Mouse (Mus musculus): Measurements from ENCODE around the gene C5ar1. TPM values are rescaled to one million over a fixed set of nuclear protein-coding genes. Genes with fewer than 3 reads are reported as not detected.

The C5ar1 gene
- polyA plus RNA-seq, 1 experiment from 2014 or later: 0.76 TPM

DNA sequence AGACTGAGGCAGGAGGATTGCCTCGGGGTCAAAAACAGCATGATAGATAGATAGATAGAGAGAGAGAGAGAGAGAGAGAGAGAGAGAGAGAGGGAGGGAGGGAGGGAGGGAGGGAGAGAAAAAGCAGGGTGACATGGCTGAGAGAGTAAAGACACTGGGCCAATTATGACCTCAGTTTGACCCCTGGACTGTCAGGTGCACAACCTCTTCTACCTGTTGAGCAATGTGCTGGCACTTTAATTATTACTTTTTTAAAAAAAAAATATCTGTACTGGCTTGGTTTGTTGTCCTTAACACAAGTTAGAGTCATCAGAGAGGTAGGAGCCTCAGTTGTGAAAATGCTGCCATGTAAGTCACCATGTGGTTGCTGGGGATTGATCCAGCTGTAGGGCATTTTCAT is 28.5 kb upstream of the C5ar1 start:
- Histone ChIP-seq H3K4me1 (peaks cover 16% of the 10 kb centered on the region), H3K27ac (no peak overlapping the region), H3K9me3 (replicated peaks) (no peaks in the 10 kb centered on the region), H3K36me3 (peaks cover 16% of the 10 kb centered on the region), H3K4me3 (no peak overlapping the region), H3K27me3 (ENCODE audit: low read depth, poor library complexity, severe bottlenecking) (no peaks in the 10 kb centered on the region)
- WGBS: 68% methylated on average over 1 of the region's 1 CpGs
- no peak for DNase-seq (ENCODE audit: low spot score)

DNA sequence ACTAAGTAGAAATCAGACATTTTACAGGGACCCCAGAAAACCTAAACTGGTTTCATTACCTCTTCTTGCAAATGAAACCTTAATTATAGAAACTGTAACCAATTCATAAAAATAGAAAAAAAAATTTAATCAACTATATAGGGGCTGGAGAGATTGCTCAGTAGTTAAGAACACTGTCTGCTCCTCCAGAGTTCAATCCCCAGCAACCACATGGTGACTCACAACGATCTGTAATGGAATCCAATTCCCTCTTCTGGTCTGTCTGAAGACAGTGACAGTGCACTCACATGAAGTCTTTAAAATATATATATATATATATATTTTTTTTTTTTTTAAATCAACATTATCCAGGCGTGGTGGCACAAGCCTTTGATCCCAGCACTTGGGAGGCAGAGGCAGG is 27.7 kb upstream of the C5ar1 start:
- no peak for DNase-seq (ENCODE audit: low spot score)
- Histone ChIP-seq H3K4me3 (peak overlapping the region; percentile 67), H3K27ac (peak overlapping the region; percentile 96), H3K36me3 (peaks cover 24% of the 10 kb centered on the region), H3K27me3 (ENCODE audit: low read depth, poor library complexity, severe bottlenecking) (no peaks in the 10 kb centered on the region), H3K4me1 (peaks cover 16% of the 10 kb centered on the region), H3K9me3 (replicated peaks) (no peaks in the 10 kb centered on the region)
- 89% methylated on average over 2 of the region's 2 CpGs for WGBS

DNA sequence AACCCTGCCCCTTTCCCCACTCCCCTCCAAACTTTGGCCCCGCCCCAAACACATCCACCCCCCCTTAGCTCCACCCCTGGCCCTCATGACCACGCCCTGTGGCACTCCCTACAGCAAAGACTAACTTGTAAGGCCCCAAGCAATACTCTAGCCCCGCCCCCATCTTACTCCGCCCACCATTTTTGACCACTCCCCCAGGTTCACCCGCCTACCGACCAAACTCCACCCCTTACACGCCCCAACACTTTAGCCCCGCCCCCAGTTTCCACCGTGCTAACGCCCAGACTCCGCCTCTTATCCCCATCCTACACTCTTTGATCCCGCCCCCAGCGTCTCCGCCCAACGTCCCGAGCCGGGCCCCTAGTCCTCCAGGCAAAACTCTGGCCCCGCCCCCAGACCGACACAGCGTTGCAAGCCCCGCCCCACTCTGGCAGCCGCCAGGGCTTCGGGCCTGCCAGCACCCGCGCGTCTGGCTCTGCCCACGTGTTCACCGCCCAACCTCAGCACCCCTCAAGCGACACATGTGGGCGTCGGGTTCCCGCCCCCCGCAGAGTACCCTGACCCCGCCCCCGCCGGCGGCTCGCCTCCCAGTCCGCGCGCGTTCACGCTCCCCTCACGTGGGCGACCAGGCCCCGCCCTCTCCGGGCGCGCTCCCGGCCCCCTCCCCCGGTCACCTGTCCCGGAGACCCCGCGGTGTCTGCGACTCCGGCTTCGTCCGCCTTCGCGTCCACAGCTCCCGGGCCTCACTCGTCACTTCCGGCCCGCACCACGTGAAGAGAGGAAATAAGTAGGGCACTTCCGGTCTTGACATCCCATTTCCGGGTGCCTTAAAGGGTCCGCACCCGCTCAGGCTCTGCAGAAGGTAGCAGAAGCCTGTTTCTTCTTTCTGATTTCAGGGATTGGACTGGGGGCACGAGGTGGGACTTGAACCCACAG is 27.0 kb upstream of the C5ar1 start, which contains the start of gene Ccdc9:
Gene Ccdc9, minus strand, starts transcription at position 770 of the 936 bp plus-strand sequence.
- H3K27me3 ChIP-seq (ENCODE audit: low read depth, poor library complexity, severe bottlenecking): no peaks in the 10 kb centered on the region
- DNase-seq (ENCODE audit: low spot score): peak; percentile 99
- under 1% methylated on average over 70 of the region's 70 CpGs for WGBS
- peak within 1 kb of the TSS; percentile 67 for H3K4me3 ChIP-seq
- peaks cover 16% of the 10 kb centered on the region for H3K4me1 ChIP-seq
- no peaks in the 10 kb centered on the region for H3K9me3 ChIP-seq (replicated peaks)
- peak within 1 kb of the TSS; percentile 96 for H3K27ac ChIP-seq
- H3K36me3 ChIP-seq: peaks cover 31% of the 10 kb centered on the region

DNA sequence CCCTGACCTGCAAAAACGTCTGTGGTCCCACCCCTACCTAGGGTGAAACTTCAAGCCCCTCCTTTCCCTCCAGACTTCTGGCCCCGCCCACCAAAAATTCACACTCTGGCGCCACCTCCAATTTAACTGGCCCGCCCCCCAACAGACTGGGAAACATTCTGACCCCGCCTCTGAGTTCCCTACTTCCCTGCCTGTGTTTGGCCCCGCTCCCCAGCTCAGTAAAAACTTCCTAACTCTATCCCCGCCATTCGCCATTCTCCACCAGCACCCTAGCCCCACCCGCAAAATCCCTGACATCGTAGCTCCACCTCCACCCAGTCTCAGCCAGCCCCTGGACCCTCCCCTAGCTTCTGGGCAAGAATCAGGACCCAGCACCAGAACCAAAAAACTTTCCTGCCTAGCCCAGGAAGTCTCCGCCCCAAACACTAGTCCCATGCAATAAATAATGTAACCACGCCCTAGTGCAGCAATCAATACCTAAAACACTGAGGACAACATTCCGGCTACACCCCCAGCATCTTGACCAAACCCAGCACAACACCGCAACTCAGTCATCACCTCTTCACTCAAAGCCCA is 26.2 kb upstream of the C5ar1 start:
- H3K9me3 ChIP-seq (replicated peaks): no peaks in the 10 kb centered on the region
- 3% methylated on average over 14 of the region's 14 CpGs for WGBS
- H3K4me1 ChIP-seq: peaks cover 16% of the 10 kb centered on the region
- H3K27me3 ChIP-seq (ENCODE audit: low read depth, poor library complexity, severe bottlenecking): no peaks in the 10 kb centered on the region
- peak; percentile 66 for DNase-seq (ENCODE audit: low spot score)
- H3K4me3 ChIP-seq: peak overlapping the region; percentile 67
- H3K27ac ChIP-seq: peak overlapping the region; percentile 96
- peaks cover 39% of the 10 kb centered on the region for H3K36me3 ChIP-seq

DNA sequence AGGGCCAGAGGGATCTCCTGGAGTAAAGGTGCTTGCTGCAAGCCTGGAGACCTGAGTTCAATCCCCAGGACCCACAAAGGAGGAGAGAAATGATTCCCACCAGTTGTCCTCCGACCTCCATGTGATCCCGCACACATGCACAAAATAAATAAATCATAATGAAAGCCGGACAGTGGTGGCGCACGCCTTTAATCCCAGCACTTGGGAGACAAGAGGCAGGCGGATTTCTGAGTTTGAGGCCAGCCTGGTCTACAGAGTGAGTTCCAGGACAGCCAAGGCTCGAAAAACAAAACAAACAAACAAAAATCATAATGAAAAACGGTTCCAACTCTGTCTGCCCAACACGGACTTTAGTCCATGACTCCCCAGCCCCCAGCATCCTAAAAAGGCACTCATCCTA is 25.6 kb upstream of the C5ar1 start:
- 77% methylated on average over 9 of the region's 9 CpGs for WGBS
- Histone ChIP-seq H3K27ac (peak overlapping the region; percentile 96; the same call in 1 of the 2 replicates), H3K36me3 (peaks cover 45% of the 10 kb centered on the region), H3K9me3 (replicated peaks) (no peaks in the 10 kb centered on the region), H3K27me3 (ENCODE audit: low read depth, poor library complexity, severe bottlenecking) (no peaks in the 10 kb centered on the region), H3K4me1 (peaks cover 16% of the 10 kb centered on the region), H3K4me3 (peak overlapping the region; percentile 67)
- no peak for DNase-seq (ENCODE audit: low spot score)

DNA sequence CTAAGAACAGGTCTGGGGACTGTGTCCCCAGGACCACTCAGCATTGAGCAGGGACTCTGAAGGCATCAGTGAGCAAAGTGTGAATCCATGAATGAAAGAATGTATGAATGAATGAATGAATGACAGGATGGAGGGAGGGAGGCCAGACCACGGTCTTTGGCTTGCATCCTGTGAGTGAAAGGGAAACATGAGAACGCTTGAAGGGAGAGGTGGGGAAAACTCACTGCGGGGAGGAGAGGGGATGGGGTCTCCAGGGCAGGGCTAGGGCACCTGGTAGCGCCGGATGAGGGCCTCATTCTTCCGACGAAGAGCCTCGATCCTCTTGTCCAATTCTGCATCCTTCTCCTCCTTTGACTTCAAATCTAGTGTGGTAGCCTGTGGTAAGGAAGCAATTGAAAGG is 24.7 kb upstream of the C5ar1 start:
- no peaks in the 10 kb centered on the region for H3K9me3 ChIP-seq (replicated peaks)
- H3K4me1 ChIP-seq: peaks cover 16% of the 10 kb centered on the region
- no peak overlapping the region for H3K27ac ChIP-seq
- 88% methylated on average over 8 of the region's 8 CpGs for WGBS
- H3K36me3 ChIP-seq: peaks cover 53% of the 10 kb centered on the region
- no peak overlapping the region for H3K4me3 ChIP-seq
- no peak for DNase-seq (ENCODE audit: low spot score)
- no peaks in the 10 kb centered on the region for H3K27me3 ChIP-seq (ENCODE audit: low read depth, poor library complexity, severe bottlenecking)

DNA sequence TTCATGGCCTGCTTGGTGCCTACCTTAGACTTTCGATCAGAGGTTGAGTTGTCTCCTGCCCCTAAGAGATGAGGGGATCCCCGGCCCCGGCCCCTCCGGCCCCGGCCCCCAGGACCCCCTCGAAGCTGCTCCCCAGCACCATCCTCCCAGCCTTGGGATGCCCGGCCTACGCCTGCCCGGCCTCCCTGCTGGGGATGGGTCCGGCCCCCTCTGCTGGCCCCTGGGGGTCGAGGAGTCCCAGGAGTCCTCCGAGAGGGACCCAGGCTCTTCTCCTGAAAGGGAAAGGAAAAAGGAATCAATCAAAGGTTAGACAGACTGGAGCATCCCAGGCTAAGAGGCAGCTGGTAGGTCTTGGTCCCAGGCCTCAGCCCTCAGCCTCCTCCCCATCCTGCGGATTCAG is 23.0 kb upstream of the C5ar1 start:
- no peak for DNase-seq (ENCODE audit: low spot score)
- WGBS: 91% methylated on average over 13 of the region's 13 CpGs
- H3K36me3 ChIP-seq: peaks cover 69% of the 10 kb centered on the region

DNA sequence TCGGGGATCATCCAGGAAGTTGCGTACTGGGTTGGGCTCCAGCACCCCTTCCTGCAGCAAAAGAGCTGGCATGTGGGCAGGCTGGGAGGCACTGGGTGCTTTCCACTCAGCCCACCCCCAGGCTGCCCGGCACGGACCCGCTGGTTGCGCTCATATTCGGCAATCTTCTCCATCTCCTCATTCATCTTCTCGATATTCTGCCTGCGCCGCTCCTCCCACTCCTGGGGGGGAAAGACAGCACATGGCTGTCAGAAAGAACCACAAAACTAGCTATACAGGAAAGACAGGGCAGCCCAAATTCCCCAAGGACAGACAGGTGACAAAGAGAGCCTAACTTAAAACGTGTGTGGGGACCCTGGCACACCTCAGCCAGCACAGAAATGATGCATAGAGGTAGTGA is 21.4 kb upstream of the C5ar1 start:
- Histone ChIP-seq H3K4me1 (peaks cover 14% of the 10 kb centered on the region), H3K4me3 (no peak overlapping the region), H3K36me3 (peaks cover 85% of the 10 kb centered on the region), H3K9me3 (replicated peaks) (no peaks in the 10 kb centered on the region), H3K27ac (no peak overlapping the region), H3K27me3 (ENCODE audit: low read depth, poor library complexity, severe bottlenecking) (no peaks in the 10 kb centered on the region)
- no peak for DNase-seq (ENCODE audit: low spot score)
- WGBS: 92% methylated on average over 11 of the region's 11 CpGs

More for the DNA sequence above, 23.0 kb upstream of the C5ar1 start:
- Histone ChIP-seq H3K4me3 (no peak overlapping the region), H3K27me3 (ENCODE audit: low read depth, poor library complexity, severe bottlenecking) (no peaks in the 10 kb centered on the region), H3K27ac (no peak overlapping the region), H3K4me1 (peaks cover 16% of the 10 kb centered on the region), H3K9me3 (replicated peaks) (no peaks in the 10 kb centered on the region)

DNA sequence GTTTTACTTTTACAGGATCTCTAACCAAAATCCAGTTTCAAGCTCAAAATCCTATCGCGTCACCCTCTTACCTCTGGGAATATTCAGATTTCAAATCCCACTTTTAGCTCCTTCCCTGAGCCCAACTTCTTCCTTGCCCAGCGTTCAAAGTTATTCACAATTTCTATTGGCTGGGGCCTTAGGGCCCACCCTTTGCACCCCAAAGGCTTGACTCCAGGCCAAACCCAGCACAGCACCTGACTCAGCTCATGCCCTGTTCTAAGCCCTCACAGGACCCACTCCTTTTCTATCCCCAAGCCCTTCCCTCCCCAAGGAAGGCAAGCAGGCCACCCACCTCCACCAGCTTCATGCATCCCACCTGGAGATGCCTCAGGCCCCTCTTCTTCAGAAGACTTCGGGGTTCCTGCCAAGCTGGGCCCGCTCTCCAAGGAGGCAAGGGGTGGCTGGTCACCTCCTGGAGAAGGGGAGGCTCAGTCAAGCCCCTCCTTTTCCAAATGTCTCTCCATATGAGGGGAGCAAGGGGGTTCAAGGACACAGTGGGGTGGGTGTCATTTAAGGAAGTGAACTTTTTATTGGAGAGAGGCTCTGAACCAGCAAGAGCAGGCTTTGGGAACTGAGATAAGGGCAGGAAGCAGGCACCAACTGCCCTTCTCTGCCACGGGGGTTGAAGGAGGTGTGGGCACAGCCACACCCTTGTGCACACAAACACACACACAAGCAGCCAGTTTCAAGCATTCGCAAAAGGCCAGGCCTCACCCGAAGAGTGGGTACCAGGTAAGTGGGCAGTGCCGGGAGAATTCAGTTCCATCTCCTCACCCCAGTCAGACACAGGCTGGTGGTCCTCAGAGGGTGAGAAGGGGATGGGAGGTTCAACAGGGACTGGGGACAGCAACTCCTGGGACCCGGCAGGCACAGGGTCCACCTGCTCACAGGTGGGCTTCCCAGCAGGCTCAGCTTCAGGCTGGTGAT is 15.9 kb upstream of the C5ar1 start:
- no peak for DNase-seq (ENCODE audit: low spot score)
- Histone ChIP-seq H3K4me1 (peaks cover 36% of the 10 kb centered on the region), H3K36me3 (peaks cover 52% of the 10 kb centered on the region), H3K4me3 (no peak overlapping the region), H3K27me3 (ENCODE audit: low read depth, poor library complexity, severe bottlenecking) (no peaks in the 10 kb centered on the region; the same call in 1 of the 2 replicates), H3K27ac (no peak overlapping the region), H3K9me3 (replicated peaks) (no peaks in the 10 kb centered on the region)
- 86% methylated on average over 10 of the region's 10 CpGs for WGBS

DNA sequence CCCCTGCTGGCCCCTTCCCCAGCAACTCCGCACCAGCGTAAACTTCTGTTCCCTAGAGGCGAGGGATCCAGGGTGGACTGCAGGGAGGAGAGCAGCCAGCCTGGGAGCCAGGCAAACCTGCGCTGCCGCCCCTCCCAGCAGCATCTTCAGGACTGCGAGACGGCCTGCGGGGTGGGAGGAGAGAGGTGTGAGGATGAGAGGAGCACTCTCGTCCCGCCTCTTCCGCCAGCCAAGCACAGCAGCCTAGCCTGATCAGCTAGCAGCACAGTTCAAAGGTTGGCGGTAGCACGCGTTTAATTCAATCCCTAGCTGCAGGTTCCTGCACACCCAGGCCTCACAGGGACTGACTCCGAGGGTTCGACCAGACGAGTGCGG is 14.4 kb upstream of the C5ar1 start:
- Histone ChIP-seq H3K27me3 (ENCODE audit: low read depth, poor library complexity, severe bottlenecking) (no peaks in the 10 kb centered on the region; the same call in 1 of the 2 replicates), H3K36me3 (peaks cover 39% of the 10 kb centered on the region), H3K4me1 (peaks cover 36% of the 10 kb centered on the region), H3K9me3 (replicated peaks) (no peaks in the 10 kb centered on the region), H3K4me3 (peak overlapping the region; percentile 66), H3K27ac (peak overlapping the region; percentile 84)
- under 1% methylated on average over 18 of the region's 18 CpGs for WGBS
- no peak for DNase-seq (ENCODE audit: low spot score)

DNA sequence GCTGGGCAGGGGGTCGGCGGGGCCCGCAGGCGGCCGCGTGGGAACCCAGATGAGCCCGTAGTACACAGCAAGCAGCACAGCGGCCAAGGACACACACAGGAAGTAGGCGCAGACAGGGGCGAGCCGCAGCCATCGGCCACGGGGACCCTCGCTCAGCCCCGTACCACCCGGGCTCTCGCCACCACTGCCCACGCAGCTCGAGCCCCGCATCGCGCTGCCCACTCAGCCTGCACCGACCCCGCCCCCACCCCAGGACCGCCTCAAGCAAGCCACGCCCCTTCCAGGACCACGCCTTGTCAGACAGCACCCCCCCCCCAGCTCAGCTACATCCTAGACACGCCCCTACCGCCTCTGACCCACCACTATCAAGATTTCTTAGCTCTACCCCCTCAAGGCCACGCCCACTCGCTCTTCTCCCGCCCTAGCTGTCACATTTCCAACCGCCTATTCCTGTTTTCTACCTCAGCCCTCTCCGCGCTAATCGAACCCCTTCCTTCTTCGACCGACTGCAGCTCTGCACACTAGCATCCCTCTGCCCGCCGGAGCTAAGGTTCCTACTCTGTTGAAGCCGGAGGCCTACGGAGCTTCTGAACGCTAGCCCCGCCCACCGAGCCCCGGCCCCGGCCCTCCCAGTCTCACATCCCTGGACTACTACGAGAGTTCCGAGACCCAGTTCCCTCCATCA is 13.9 kb upstream of the C5ar1 start, which contains the start of gene Inafm1:
Gene Inafm1, minus strand, starts transcription at position 537 of the 685 bp plus-strand sequence.
- H3K4me3 ChIP-seq: peak within 1 kb of the TSS; percentile 66
- WGBS: 1% methylated on average over 49 of the region's 49 CpGs

DNA sequence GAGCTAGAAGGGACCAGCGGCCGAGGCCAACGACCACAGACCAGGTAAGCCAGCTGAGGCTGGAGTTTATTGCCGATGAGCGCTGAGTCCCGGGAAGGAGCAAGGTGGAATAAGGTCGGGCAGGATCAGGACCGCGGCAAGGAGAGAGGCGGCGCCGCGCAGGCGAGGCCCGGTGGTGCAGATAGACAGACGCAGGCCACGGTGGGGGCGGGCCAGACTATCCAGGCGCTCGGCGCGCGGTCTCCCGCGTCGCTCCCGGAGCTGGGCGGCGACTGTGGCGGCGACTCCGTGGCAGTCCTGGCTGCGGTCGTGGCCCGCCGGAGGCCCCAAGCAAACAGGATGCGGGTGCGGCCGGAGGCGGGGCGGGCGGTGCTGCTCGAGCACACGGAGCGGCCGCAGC is 13.3 kb upstream of the C5ar1 start:
- Histone ChIP-seq H3K36me3 (peaks cover 29% of the 10 kb centered on the region), H3K4me3 (peak overlapping the region; percentile 66), H3K4me1 (peaks cover 36% of the 10 kb centered on the region), H3K27me3 (ENCODE audit: low read depth, poor library complexity, severe bottlenecking) (no peaks in the 10 kb centered on the region; the same call in 1 of the 2 replicates), H3K9me3 (replicated peaks) (no peaks in the 10 kb centered on the region), H3K27ac (peak overlapping the region; percentile 84)
- peak; percentile 78 for DNase-seq (ENCODE audit: low spot score)
- WGBS: under 1% methylated on average over 46 of the region's 46 CpGs

More for the DNA sequence above, 13.9 kb upstream of the C5ar1 start, which contains the start of gene Inafm1:
- peaks cover 36% of the 10 kb centered on the region for H3K4me1 ChIP-seq
- peaks cover 34% of the 10 kb centered on the region for H3K36me3 ChIP-seq
- DNase-seq (ENCODE audit: low spot score): peak; percentile 92
- H3K27me3 ChIP-seq (ENCODE audit: low read depth, poor library complexity, severe bottlenecking): no peaks in the 10 kb centered on the region; the same call in 1 of the 2 replicates
- peak within 1 kb of the TSS; percentile 84 for H3K27ac ChIP-seq
- H3K9me3 ChIP-seq (replicated peaks): no peaks in the 10 kb centered on the region

All from limb, embryonic 10.5 days (tissue).